Mouse (Mus musculus): Measurements from ENCODE around the gene Tbx5.

GRCm38 (mm10) chr5:119838441-119838840, 6.0 kb downstream of the Tbx5 start:
- TF ChIP-seq CTCF (IDR thresholded peaks at IDR 0.05; ENCODE audit: control insufficient read depth, insufficient read depth, insufficient read length) (no peak), FOSL1 (IDR thresholded peaks at IDR 0.05; ENCODE audit: insufficient read depth, low read length, poor library complexity, severe bottlenecking) (no peak)

All from C2C12 (cell line).